Mouse (Mus musculus): ENCODE results near the gene Gm20865.
"Not testable (repeated sequence)": the region's sequence is repeated elsewhere in the genome, so short reads cannot be mapped to it uniquely, and the experiment has no call there.

Gm20865 gene

DNA sequence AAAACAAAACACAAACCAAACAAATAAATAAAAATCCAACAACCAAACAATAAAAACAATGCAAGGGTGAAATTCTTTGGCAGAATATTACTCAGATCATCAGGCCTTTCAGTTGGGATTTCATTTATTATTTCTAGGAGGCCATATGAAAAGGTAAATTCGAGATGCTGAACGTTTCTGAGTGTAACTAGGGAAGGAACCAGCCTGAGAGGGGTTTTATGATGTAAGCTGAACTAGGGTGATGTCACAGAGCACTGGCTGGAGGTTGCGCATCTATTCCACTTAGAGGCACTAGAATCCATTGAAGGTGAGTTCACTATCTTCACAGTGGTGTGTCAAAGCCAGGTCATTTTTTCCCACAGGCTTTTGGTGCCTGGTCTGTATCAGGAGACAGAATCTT, at the start of gene Gm20865:
Gene Gm20865 (plus strand): TSS at position 301 of the 400 bp plus-strand sequence.
- DNase-seq = not testable (repeated sequence)
